Mouse (Mus musculus): ENCODE data around the gene Hoxa6. TPM values are rescaled to one million over a fixed set of nuclear protein-coding genes. Genes with fewer than 3 reads are reported as not detected.

Hoxa6 gene
- polyA plus RNA-seq, 1 experiment from 2014 or later = not detected

- Histone ChIP-seq H3K4me3 (no peak within 1 kb of the TSS), H3K27ac (no peak within 1 kb of the TSS), H3K4me1 (peaks cover 16% of the 10 kb centered on the region), H3K9me3 (no peaks in the 10 kb centered on the region), H3K36me3 (replicated peaks) (no peaks in the 10 kb centered on the region), H3K27me3 (ENCODE audit: poor library complexity, severe bottlenecking) (peaks cover 100% of the 10 kb centered on the region)
- under 1% methylated on average over 36 of the region's 36 CpGs for WGBS
- peak; percentile 54 for DNase-seq (ENCODE audit: extremely low spot score, low spot score)
Observed at GRCm38 (mm10) chr6:52177061-52177735, 31.3 kb downstream of the Hoxa6 start, which contains the start of gene 5730596B20Rik. 5730596B20Rik (plus strand) TSS chr6:52177498.

- Histone ChIP-seq H3K9me3 (no peaks in the 10 kb centered on the region), H3K27me3 (ENCODE audit: poor library complexity, severe bottlenecking) (peaks cover 100% of the 10 kb centered on the region), H3K36me3 (replicated peaks) (no peaks in the 10 kb centered on the region), H3K4me3 (no peak overlapping the region), H3K4me1 (peaks cover 20% of the 10 kb centered on the region), H3K27ac (no peak overlapping the region)
- whole genome bisulfite sequencing = under 1% methylated on average over 6 of the region's 6 CpGs
- DNase-seq (ENCODE audit: extremely low spot score, low spot score) = no peak
Observed at GRCm38 (mm10) chr6:52176391-52176790, 32.1 kb downstream of the Hoxa6 start.

DNA sequence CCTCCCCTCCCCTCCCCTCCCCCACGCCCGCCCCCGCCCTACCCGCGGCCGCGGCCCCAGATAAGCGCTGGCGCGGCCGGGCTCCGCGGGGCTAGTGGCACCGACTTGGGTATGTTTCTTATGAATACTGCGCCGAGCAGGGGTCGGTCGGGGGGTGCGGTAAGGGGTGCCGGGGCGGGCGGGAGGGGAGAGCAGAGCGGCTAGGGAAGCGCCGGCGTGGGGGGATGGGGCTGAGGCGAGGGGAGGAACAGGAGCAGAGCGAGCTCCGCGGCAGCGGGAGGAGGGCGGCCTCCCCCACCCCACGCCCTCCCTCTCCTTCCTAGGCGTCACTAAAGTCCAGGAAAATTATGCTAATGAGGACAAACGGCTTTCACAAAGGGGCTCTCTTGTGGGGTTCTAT lies 32.7 kb downstream of the Hoxa6 start:
- DNase-seq (ENCODE audit: extremely low spot score, low spot score) = no peak
- no peaks in the 10 kb centered on the region for H3K9me3 ChIP-seq
- H3K36me3 ChIP-seq (replicated peaks) = no peaks in the 10 kb centered on the region
- WGBS = 0% methylated on average over 16 of the region's 35 CpGs
- no peak overlapping the region for H3K27ac ChIP-seq
- H3K27me3 ChIP-seq (ENCODE audit: poor library complexity, severe bottlenecking) = peaks cover 100% of the 10 kb centered on the region
- H3K4me1 ChIP-seq = peaks cover 20% of the 10 kb centered on the region
- no peak overlapping the region for H3K4me3 ChIP-seq

GRCm38 (mm10) chr6:52174968-52175751 lies 33.4 kb downstream of the Hoxa6 start:
- H3K9me3 ChIP-seq = no peaks in the 10 kb centered on the region
- no peaks in the 10 kb centered on the region for H3K36me3 ChIP-seq (replicated peaks)
- peaks cover 100% of the 10 kb centered on the region for H3K27me3 ChIP-seq (ENCODE audit: poor library complexity, severe bottlenecking)
- no peak overlapping the region for H3K4me3 ChIP-seq
- H3K27ac ChIP-seq = no peak overlapping the region
- DNase-seq (ENCODE audit: extremely low spot score, low spot score) = no peak
- under 1% methylated on average over 41 of the region's 41 CpGs for WGBS
- peaks cover 26% of the 10 kb centered on the region for H3K4me1 ChIP-seq

GRCm38 (mm10) chr6:52173648-52174047 lies 34.9 kb downstream of the Hoxa6 start:
- no peak overlapping the region for H3K27ac ChIP-seq
- H3K4me3 ChIP-seq = no peak overlapping the region
- H3K9me3 ChIP-seq = no peaks in the 10 kb centered on the region
- 3% methylated on average over 4 of the region's 4 CpGs for WGBS
- no peaks in the 10 kb centered on the region for H3K36me3 ChIP-seq (replicated peaks)
- peaks cover 30% of the 10 kb centered on the region for H3K4me1 ChIP-seq
- DNase-seq (ENCODE audit: extremely low spot score, low spot score) = no peak
- peaks cover 100% of the 10 kb centered on the region for H3K27me3 ChIP-seq (ENCODE audit: poor library complexity, severe bottlenecking)

DNA sequence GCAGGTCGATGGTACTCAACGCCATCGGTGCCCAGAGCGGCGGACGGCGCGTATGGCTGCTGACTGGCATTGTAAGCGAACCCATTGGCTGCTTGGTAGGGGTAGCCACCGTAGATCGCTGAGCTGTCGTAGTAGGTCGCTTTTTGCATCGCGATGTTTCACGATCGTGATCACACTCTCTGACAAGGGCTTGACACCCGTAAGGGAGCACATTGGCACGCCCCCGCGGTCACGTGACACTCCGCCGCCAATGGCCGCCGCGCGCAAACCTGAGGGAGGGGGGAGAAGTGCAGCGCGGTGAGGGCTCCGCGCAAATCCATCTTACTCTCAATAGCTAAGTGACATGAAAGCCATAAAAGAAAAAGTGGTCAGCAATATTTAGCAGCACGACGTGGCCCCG lies 36.0 kb downstream of the Hoxa6 start:
- H3K27me3 ChIP-seq (ENCODE audit: poor library complexity, severe bottlenecking) = peaks cover 100% of the 10 kb centered on the region
- no peaks in the 10 kb centered on the region for H3K9me3 ChIP-seq
- WGBS = under 1% methylated on average over 35 of the region's 35 CpGs
- no peak overlapping the region for H3K27ac ChIP-seq
- H3K4me1 ChIP-seq = peaks cover 30% of the 10 kb centered on the region
- DNase-seq (ENCODE audit: extremely low spot score, low spot score) = peak; percentile 79
- peak overlapping the region; percentile 40 for H3K4me3 ChIP-seq
- H3K36me3 ChIP-seq (replicated peaks) = no peaks in the 10 kb centered on the region

DNA sequence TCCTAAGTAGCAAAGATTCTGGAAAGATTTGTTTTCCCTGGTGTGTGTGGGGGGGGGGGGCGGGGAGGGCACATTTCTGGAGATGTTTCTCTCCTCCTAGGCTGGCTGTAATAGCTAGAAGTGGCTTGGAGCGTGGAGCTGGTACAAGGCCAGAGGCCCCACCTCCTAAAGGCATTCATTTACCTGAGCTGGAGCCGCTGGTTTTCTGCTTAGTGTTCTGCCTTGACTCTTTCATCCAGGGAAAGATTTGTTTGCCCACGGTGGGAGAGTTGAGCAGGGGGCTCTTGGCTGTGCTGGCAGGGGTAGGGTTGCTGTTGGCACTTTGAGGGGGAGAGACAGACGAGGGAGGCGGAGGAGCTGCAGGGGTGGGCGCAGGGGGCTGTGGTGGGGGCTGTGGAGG lies 36.6 kb downstream of the Hoxa6 start:
- Histone ChIP-seq H3K4me3 (no peak overlapping the region; the same call in 1 of the 2 replicates), H3K4me1 (peaks cover 30% of the 10 kb centered on the region), H3K27me3 (ENCODE audit: poor library complexity, severe bottlenecking) (peaks cover 100% of the 10 kb centered on the region), H3K36me3 (replicated peaks) (no peaks in the 10 kb centered on the region), H3K27ac (no peak overlapping the region), H3K9me3 (no peaks in the 10 kb centered on the region)
- DNase-seq (ENCODE audit: extremely low spot score, low spot score) = no peak
- WGBS = 4% methylated on average over 7 of the region's 7 CpGs

DNA sequence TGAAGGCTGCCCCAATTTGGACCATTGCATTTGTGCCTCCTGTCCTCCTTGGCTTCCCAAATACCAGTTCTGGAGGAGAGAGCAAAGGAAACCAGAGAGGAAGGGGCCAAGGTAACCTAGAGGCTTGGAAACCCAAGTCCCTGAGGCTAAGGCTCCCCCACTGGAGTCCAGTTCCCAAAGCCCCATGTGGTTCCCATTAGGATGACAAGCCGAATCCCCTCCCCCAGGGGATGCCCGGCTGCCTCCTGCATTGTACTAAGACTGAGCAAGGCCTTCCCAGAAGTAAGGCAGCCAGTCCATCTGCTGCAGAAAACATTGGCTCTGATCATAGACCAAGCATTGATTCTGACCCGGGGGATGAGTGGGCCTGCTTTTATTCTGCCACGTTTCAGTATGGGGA lies 37.2 kb downstream of the Hoxa6 start:
- H3K9me3 ChIP-seq = no peaks in the 10 kb centered on the region
- no peak for DNase-seq (ENCODE audit: extremely low spot score, low spot score)
- no peaks in the 10 kb centered on the region for H3K36me3 ChIP-seq (replicated peaks)
- no peak overlapping the region for H3K27ac ChIP-seq
- WGBS = 6% methylated on average over 4 of the region's 4 CpGs
- H3K4me3 ChIP-seq = no peak overlapping the region
- peaks cover 30% of the 10 kb centered on the region for H3K4me1 ChIP-seq
- peaks cover 100% of the 10 kb centered on the region for H3K27me3 ChIP-seq (ENCODE audit: poor library complexity, severe bottlenecking)

GRCm38 (mm10) chr6:52170898-52171223 lies 37.7 kb downstream of the Hoxa6 start:
- H3K4me3 ChIP-seq = no peak overlapping the region
- no peaks in the 10 kb centered on the region for H3K9me3 ChIP-seq
- H3K27me3 ChIP-seq (ENCODE audit: poor library complexity, severe bottlenecking) = peaks cover 100% of the 10 kb centered on the region
- DNase-seq (ENCODE audit: extremely low spot score, low spot score) = no peak
- H3K27ac ChIP-seq = no peak overlapping the region
- H3K4me1 ChIP-seq = peaks cover 28% of the 10 kb centered on the region
- WGBS = 0% methylated on average over 5 of the region's 5 CpGs
- no peaks in the 10 kb centered on the region for H3K36me3 ChIP-seq (replicated peaks)

- H3K4me1 ChIP-seq = peaks cover 23% of the 10 kb centered on the region
- 1% methylated on average over 40 of the region's 40 CpGs for WGBS
- H3K27ac ChIP-seq = no peak overlapping the region
- no peaks in the 10 kb centered on the region for H3K9me3 ChIP-seq
- H3K36me3 ChIP-seq (replicated peaks) = no peaks in the 10 kb centered on the region
- H3K27me3 ChIP-seq (ENCODE audit: poor library complexity, severe bottlenecking) = peaks cover 100% of the 10 kb centered on the region
- DNase-seq (ENCODE audit: extremely low spot score, low spot score) = no peak
- H3K4me3 ChIP-seq = no peak overlapping the region
Observed at GRCm38 (mm10) chr6:52170166-52170897, 38.2 kb downstream of the Hoxa6 start.

GRCm38 (mm10) chr6:52169499-52170165 lies 38.9 kb downstream of the Hoxa6 start:
- H3K9me3 ChIP-seq = no peaks in the 10 kb centered on the region
- no peak overlapping the region for H3K4me3 ChIP-seq
- no peak for DNase-seq (ENCODE audit: extremely low spot score, low spot score)
- no peak overlapping the region for H3K27ac ChIP-seq
- peaks cover 21% of the 10 kb centered on the region for H3K4me1 ChIP-seq
- peaks cover 100% of the 10 kb centered on the region for H3K27me3 ChIP-seq (ENCODE audit: poor library complexity, severe bottlenecking)
- WGBS = 3% methylated on average over 16 of the region's 16 CpGs
- H3K36me3 ChIP-seq (replicated peaks) = no peaks in the 10 kb centered on the region

DNA sequence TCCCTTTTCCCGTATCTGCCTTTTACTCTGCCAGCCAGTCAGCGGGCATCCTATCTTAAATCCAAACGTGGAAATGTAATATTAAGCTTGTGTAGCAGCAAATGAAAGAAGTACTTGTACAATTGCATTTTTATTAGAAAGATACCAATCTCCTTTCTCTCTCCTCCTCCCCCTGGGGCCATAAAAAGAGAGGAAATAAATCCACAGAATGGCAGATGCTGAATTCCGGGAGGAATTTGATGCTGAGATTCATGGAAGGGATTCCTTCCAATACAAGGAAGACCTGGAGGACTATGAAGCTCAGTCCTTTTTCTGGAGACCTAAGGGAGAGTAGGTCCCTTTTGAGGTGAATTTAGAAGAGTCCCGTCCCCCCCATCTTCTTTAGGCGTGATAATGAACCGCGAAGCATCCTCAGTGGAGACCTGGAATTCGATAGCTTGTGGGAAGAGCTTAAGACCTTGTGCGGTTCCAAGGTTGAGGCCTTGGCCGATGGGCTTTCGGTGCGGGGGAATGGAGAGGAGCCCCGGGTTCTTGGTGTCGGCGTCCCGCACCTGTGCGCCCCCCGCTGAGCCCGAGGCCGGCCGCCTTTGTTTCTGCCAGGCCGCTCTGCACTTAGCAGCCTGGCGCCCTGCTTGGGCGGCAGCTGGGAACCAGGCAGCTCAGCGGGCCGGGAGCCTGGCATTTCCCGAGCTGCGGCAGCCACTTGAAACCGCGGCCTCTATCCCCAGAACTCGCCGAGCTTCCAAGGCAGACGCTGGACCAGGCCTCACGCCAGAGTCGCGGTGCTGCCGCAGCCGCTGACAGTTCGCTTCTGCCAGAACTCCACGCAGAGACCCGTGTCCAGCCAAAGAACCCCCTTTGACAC lies 40.1 kb downstream of the Hoxa6 start:
- Histone ChIP-seq H3K4me1 (peaks cover 27% of the 10 kb centered on the region), H3K4me3 (no peak overlapping the region), H3K27me3 (ENCODE audit: poor library complexity, severe bottlenecking) (peaks cover 100% of the 10 kb centered on the region), H3K9me3 (no peaks in the 10 kb centered on the region), H3K27ac (no peak overlapping the region), H3K36me3 (replicated peaks) (no peaks in the 10 kb centered on the region)
- no peak for DNase-seq (ENCODE audit: extremely low spot score, low spot score)
- 1% methylated on average over 42 of the region's 42 CpGs for WGBS
